Mouse (Mus musculus) small intestine, adult 2 months (tissue): ENCODE results near the gene Ifnb1.

Source experiments
- CTCF ChIP-seq: fragments of 200-500 bp; IDR thresholded peaks from 2 replicates; pipeline ENCODE4 v1.5.1; 2012; ENCODE audit warnings: low read depth, mild to moderate bottlenecking, control low read depth, inconsistent platforms, low read length, moderate library complexity, mixed read lengths; ENCODE audit not compliant: insufficient replicate concordance, insufficient read length; ENCODE audit errors: extremely low read depth
- POLR2A ChIP-seq: fragments of 200-500 bp; IDR thresholded peaks from 2 replicates; pipeline ENCODE4 v1.6.1; 2012; ENCODE audit warnings: low read depth, mild to moderate bottlenecking, control low read depth, inconsistent platforms, low read length, moderate library complexity

DNA sequence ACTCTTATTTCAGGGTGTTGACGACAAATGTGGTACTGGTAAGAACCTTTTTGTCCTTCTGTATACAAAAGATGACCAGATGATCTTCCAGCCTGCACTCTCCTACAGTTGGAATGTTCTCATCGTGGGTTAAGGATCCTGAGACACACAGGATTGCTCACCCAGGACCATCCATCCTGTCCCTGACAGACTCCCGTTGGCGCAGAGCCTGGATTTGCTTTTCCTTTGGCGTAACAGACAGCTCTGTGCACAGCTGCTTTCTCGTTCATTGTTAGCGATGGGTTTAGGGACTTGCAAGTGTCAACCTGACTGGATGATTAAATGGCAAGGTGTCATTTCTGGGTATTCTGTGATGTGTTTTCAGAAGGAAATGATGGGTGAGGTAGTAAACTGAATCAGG, 14.1 kb upstream of the Ifnb1 start:
- TF ChIP-seq CTCF (no peak), POLR2A (no peak)
